ENCODE assay signal across 8 mouse cellular contexts in the genomic region with DNA sequence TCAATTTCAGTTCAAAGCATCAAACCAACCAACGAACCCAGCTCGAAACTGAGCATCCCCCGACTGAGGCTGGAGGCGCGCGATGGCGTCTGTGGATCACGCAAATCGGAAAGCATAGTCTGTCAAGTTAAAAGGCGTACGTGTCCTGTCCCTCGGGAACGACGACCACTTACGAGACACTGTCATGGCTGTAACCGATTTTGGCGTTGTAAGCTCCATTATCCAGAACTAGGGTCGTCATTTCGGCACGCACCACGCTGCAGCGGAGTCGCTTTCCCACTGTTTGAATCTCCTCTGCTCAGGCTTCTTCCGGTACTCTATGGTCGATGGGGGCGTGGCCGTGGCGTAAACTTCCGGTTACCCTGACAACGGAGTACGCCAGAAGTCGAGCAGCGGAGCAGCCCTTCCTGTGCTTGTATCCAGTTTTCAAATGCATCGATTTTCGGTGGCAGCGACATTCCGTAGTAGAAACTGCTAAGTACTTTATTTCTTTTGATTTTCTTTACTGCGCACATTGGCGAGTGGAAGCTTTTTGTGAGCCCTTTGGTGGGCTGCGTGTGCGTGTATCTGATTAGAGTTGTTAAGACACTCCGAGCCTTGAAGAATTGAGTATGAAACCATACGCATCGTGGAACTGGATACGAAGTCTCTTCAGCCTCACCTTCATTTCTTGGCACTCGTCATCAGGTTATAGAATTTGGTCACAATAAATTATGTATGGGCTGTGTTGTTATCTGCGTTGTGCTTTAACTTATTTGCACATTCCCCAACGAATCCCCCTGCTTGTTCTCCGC. TPM values are rescaled to one million over a fixed set of nuclear protein-coding genes. Genes with fewer than 3 reads are reported as not detected.
A peak's percentile ranks its signal among the peaks of the same experiment; 100 is the strongest.
DNase-seq lines count a peak whose midpoint lies in the region; ATAC-seq and TF ChIP-seq lines count a peak whose summit lies in the region.

A gene (minus strand): TSS at position 295 of the 794 bp plus-strand sequence.

- H3K27me3 ChIP-seq in CH12.LX (replicated peaks) = peaks cover 3% of the 10 kb centered on the region
- H3K27me3 ChIP-seq in forebrain, embryonic 11.5 days (ENCODE audit: control insufficient read depth, insufficient read depth, low read length) = no peaks in the 10 kb centered on the region
- no peaks in the 10 kb centered on the region for H3K27me3 ChIP-seq in heart, postnatal 0 days (ENCODE audit: control insufficient read depth, insufficient read depth, low read length)
- H3K27me3 ChIP-seq in liver, embryonic 16.5 days (ENCODE audit: control insufficient read depth, insufficient read depth, low read depth, low read length) = no peaks in the 10 kb centered on the region
- H3K27me3 ChIP-seq in neural tube, embryonic 13.5 days = 0 out of 2 replicates have a peak, but pooled peaks cover 4% of the 10 kb centered on the region
- no peaks in the 10 kb centered on the region for H3K27me3 ChIP-seq in testis, adult 2 months (ENCODE audit: control insufficient read depth, insufficient read depth, low read length)

- peaks cover 14% of the 10 kb centered on the region for H3K79me2 ChIP-seq in CH12.LX (replicated peaks; ENCODE audit: control insufficient read depth, extremely low read depth, insufficient read depth, poor library complexity, severe bottlenecking)

- peak within 1 kb of the TSS; percentile 97 for H3K4me2 ChIP-seq in CH12.LX (ENCODE audit: insufficient read depth, low read depth, poor library complexity, severe bottlenecking)
- peak within 1 kb of the TSS; percentile 69 for H3K4me2 ChIP-seq in forebrain, embryonic 11.5 days (ENCODE audit: low read depth, low read length, severe bottlenecking)
- peak within 1 kb of the TSS; percentile 83 for H3K4me2 ChIP-seq in heart, postnatal 0 days (ENCODE audit: low read depth, low read length)
- peak within 1 kb of the TSS; percentile 88 for H3K4me2 ChIP-seq in liver, embryonic 16.5 days (ENCODE audit: low read depth, low read length)
- peak within 1 kb of the TSS; percentile 80 for H3K4me2 ChIP-seq in neural tube, embryonic 13.5 days

- no peak for TF ChIP-seq EP300 in CH12.LX (IDR thresholded peaks at IDR 0.05; ENCODE audit: low read length)
- TF ChIP-seq EP300 in heart, postnatal 0 days (IDR thresholded peaks at IDR 0.05; ENCODE audit: low read depth) = no peak

- H3K36me3 ChIP-seq in CH12.LX (replicated peaks in 1 of 2; ENCODE audit: control insufficient read depth in 1 of 2, insufficient read depth in 1 of 2, low read length in 1 of 2) = peaks cover 2 to 15% of the 10 kb centered on the region in 2 experiments
- H3K36me3 ChIP-seq in forebrain, embryonic 11.5 days (ENCODE audit: control insufficient read depth, insufficient read depth, low read length) = no peaks in the 10 kb centered on the region
- 0 out of 2 replicates have a peak, but pooled peaks cover under 1% of the 10 kb centered on the region for H3K36me3 ChIP-seq in heart, postnatal 0 days (replicated peaks; ENCODE audit: control insufficient read depth, insufficient read depth, low read length)
- peaks cover under 1% of the 10 kb centered on the region for H3K36me3 ChIP-seq in liver, embryonic 16.5 days (ENCODE audit: control insufficient read depth, insufficient read depth)
- peaks cover 5% of the 10 kb centered on the region; the same call in 1 of the 2 replicates for H3K36me3 ChIP-seq in neural tube, embryonic 13.5 days
- H3K36me3 ChIP-seq in testis, adult 2 months (ENCODE audit: control insufficient read depth, insufficient read depth, low read length) = no peaks in the 10 kb centered on the region; the same call in 1 of the 2 replicates

- no peak for TF ChIP-seq RAD21 in CH12.LX (IDR thresholded peaks at IDR 0.05; ENCODE audit: low read depth, low read length)

- dilution Hi-C loops in CH12.LX (cut with MboI; ENCODE audit: extremely low pct_ligation_motif_present, extremely low pct_unique_long_range_greater_than_20kb, low sequenced_read_pairs) = no loop called here

- DNase-seq in CH12.LX (ENCODE audit: extremely low read depth) = peak; percentile 95
- DNase-seq in c-Kit-positive CD71-positive TER-119-negative erythroid progenitor cells, embryonic 14.5 days (ENCODE audit: low read depth) = peak; percentile 95
- DNase-seq in forebrain, embryonic 11.5 days (ENCODE audit: low spot score) = peak; percentile 93
- peak; percentile 94 for DNase-seq in heart, postnatal 0 days (ENCODE audit: low spot score)
- peak; percentile 95 to 96 for DNase-seq in kidney, postnatal 4 days

- peak within 1 kb of the TSS; percentile 26; the same call in 1 of the 2 replicates for H3K27ac ChIP-seq in CH12.LX (ENCODE audit: insufficient read depth, low read depth)
- H3K27ac ChIP-seq in forebrain, embryonic 11.5 days (ENCODE audit: low read depth, low read length) = no peak within 1 kb of the TSS; the same call in 1 of the 2 replicates
- H3K27ac ChIP-seq in heart, postnatal 0 days (ENCODE audit: low read depth) = peak within 1 kb of the TSS; percentile 47; the same call in 1 of the 2 replicates
- H3K27ac ChIP-seq in liver, embryonic 16.5 days (ENCODE audit: low read length) = peak within 1 kb of the TSS; percentile 53
- peak within 1 kb of the TSS; percentile 78 for H3K27ac ChIP-seq in neural tube, embryonic 13.5 days (replicated peaks)
- peak within 1 kb of the TSS; percentile 82 for H3K27ac ChIP-seq in testis, adult 2 months (ENCODE audit: control insufficient read depth, insufficient read depth, low read depth, low read length)

- no peak for TF ChIP-seq CTCF in CH12.LX (conservative IDR thresholded peaks at IDR 0.05 in 1 of 2, IDR thresholded peaks at IDR 0.05 in 1 of 2; ENCODE audit: low read depth in 2 of 2, low read length in 2 of 2)
- no peak for TF ChIP-seq CTCF in heart, postnatal 0 days (IDR thresholded peaks at IDR 0.05; ENCODE audit: low read depth)
- no peak for TF ChIP-seq CTCF in testis, adult 2 months (IDR thresholded peaks at IDR 0.05; ENCODE audit: control insufficient read depth, insufficient read depth, insufficient replicate concordance, low read depth, low read length)

- TF ChIP-seq POLR2A in CH12.LX (IDR thresholded peaks at IDR 0.05; ENCODE audit: low read depth, low read length) = peak; percentile 93
- peak; percentile 98 for TF ChIP-seq POLR2A in testis, adult 2 months (IDR thresholded peaks at IDR 0.05; ENCODE audit: control insufficient read depth, low read depth, low read length)

- 2% methylated on average over 49 of the region's 49 CpGs for WGBS in forebrain, embryonic 11.5 days
- WGBS in heart, postnatal 0 days = under 1% methylated on average over 49 of the region's 49 CpGs
- WGBS in liver, embryonic 16.5 days (ENCODE audit: insufficient replicate concordance) = under 1% methylated on average over 49 of the region's 49 CpGs
- 1% methylated on average over 49 of the region's 49 CpGs for WGBS in neural tube, embryonic 13.5 days

- peak; percentile 99 for ATAC-seq in forebrain, embryonic 11.5 days (replicated peaks; ENCODE audit: low FRiP score)
- peak; percentile 99 for ATAC-seq in heart, postnatal 0 days (ENCODE audit: insufficient read depth, low read depth)
- ATAC-seq in liver, embryonic 16.5 days (ENCODE audit: low read depth) = peak; percentile 98
- peak; percentile 99 for ATAC-seq in neural tube, embryonic 13.5 days (ENCODE audit: low read depth)

- H3K4me1 ChIP-seq in CH12.LX (ENCODE audit: control insufficient read depth in 1 of 2, insufficient read depth in 2 of 2) = peaks cover 0 to 18% of the 10 kb centered on the region in 2 experiments; a peak in 2 of 4 replicates
- peaks cover 4% of the 10 kb centered on the region for H3K4me1 ChIP-seq in forebrain, embryonic 11.5 days (replicated peaks; ENCODE audit: control insufficient read depth, insufficient read depth, low read length)
- peaks cover 6% of the 10 kb centered on the region; the same call in 1 of the 2 replicates for H3K4me1 ChIP-seq in heart, postnatal 0 days (ENCODE audit: control insufficient read depth, insufficient read depth)
- peaks cover 18% of the 10 kb centered on the region for H3K4me1 ChIP-seq in liver, embryonic 16.5 days (ENCODE audit: control insufficient read depth, low read depth, low read length)
- H3K4me1 ChIP-seq in neural tube, embryonic 13.5 days (replicated peaks) = peaks cover 19% of the 10 kb centered on the region
- H3K4me1 ChIP-seq in testis, adult 2 months (ENCODE audit: control insufficient read depth, insufficient read depth, low read length) = peaks cover 3% of the 10 kb centered on the region; the same call in 1 of the 2 replicates

- H3K4me3 ChIP-seq in CH12.LX (replicated peaks in 1 of 3; ENCODE audit: low read depth in 2 of 3, low read length in 2 of 3, poor library complexity in 1 of 3) = peak within 1 kb of the TSS; percentile 80 to 83 (median 82)
- H3K4me3 ChIP-seq in forebrain, embryonic 11.5 days (ENCODE audit: low read depth, low read length) = peak within 1 kb of the TSS; percentile 58
- H3K4me3 ChIP-seq in heart, postnatal 0 days (ENCODE audit: low read depth, low read length) = peak within 1 kb of the TSS; percentile 77
- H3K4me3 ChIP-seq in liver, embryonic 16.5 days (ENCODE audit: low read depth, low read length) = peak within 1 kb of the TSS; percentile 87
- peak within 1 kb of the TSS; percentile 60 for H3K4me3 ChIP-seq in neural tube, embryonic 13.5 days
- H3K4me3 ChIP-seq in testis, adult 2 months (ENCODE audit: control insufficient read depth, low read depth, low read length) = peak within 1 kb of the TSS; percentile 94

- in situ Hi-C loops in CH12.LX (cut with MboI; ENCODE audit: low pct_ligation_motif_present, low pct_unique_long_range_greater_than_20kb, low sequenced_read_pairs) = no loop called here

- peak within 1 kb of the TSS; percentile 66 for H3K9ac ChIP-seq in CH12.LX (ENCODE audit: insufficient read depth, low read depth)
- peak within 1 kb of the TSS; percentile 55 for H3K9ac ChIP-seq in forebrain, embryonic 11.5 days (ENCODE audit: low read length)
- peak within 1 kb of the TSS; percentile 55 for H3K9ac ChIP-seq in heart, postnatal 0 days (replicated peaks; ENCODE audit: low read depth, low read length)
- H3K9ac ChIP-seq in liver, embryonic 16.5 days (ENCODE audit: low read depth, low read length) = peak within 1 kb of the TSS; percentile 79
- H3K9ac ChIP-seq in neural tube, embryonic 13.5 days = peak within 1 kb of the TSS; percentile 77

- H3K9me3 ChIP-seq in CH12.LX (replicated peaks; ENCODE audit: low read length) = no peaks in the 10 kb centered on the region
- H3K9me3 ChIP-seq in forebrain, embryonic 11.5 days (ENCODE audit: control insufficient read depth, low read length) = no peaks in the 10 kb centered on the region
- H3K9me3 ChIP-seq in heart, postnatal 0 days (replicated peaks; ENCODE audit: control insufficient read depth, low read length) = no peaks in the 10 kb centered on the region
- H3K9me3 ChIP-seq in liver, embryonic 16.5 days (replicated peaks; ENCODE audit: control insufficient read depth, low read length) = no peaks in the 10 kb centered on the region
- no peaks in the 10 kb centered on the region for H3K9me3 ChIP-seq in neural tube, embryonic 13.5 days

RNA-seq across cellular contexts. Expression of the gene that starts here (rescaled TPM):
- 11.7 and 14.6 TPM in 2 replicates for total RNA-seq in CH12.LX (2012; rRNA removed)
- 48.4 and 50.5 TPM in 2 replicates for total RNA-seq in CH12.LX (2014; rRNA removed)
- polyA plus RNA-seq in CH12.LX (2012; ENCODE audit: insufficient read length, low read depth) = 18.0 and 21.4 TPM in 2 replicates
- polyA plus RNA-seq in forebrain, embryonic 11.5 days (2014; fragmentation: Nextera tagmentation; extraction: Ambion mirVana) = 34.9 and 39.9 TPM in 2 replicates
- total RNA-seq in heart, postnatal 0 days (2014; rRNA removed; ENCODE audit: low replicate concordance) = 3.4 and 4.5 TPM in 2 replicates
- 21.9 and 24.2 TPM in 2 replicates for polyA plus RNA-seq in heart, postnatal 0 days (2015; fragmentation: Nextera tagmentation; extraction: Ambion mirVana)
- 12.0 and 14.3 TPM in 2 replicates for polyA plus RNA-seq in liver, embryonic 16.5 days (2015; fragmentation: Nextera tagmentation; extraction: Ambion mirVana)
- 54.7 and 59.0 TPM in 2 replicates for polyA plus RNA-seq in neural tube, embryonic 13.5 days (2015; fragmentation: Nextera tagmentation; extraction: Ambion mirVana)
- polyA plus RNA-seq in testis, adult 2 months (2012; rRNA removed) = 7.4 and 9.0 TPM in 2 replicates
